Mouse (Mus musculus): ENCODE data around the gene G0s2.

GRCm38 (mm10) chr1:193238426-193238825 lies 34.6 kb downstream of the G0s2 start:
- no peak for TF ChIP-seq POLR2A (IDR thresholded peaks at IDR 0.05; ENCODE audit: borderline replicate concordance, insufficient read depth, low read length)
- no peak for TF ChIP-seq CTCF (IDR thresholded peaks at IDR 0.05; ENCODE audit: borderline replicate concordance, insufficient read depth, low read depth, low read length)
